Mouse (Mus musculus): ENCODE data around the gene A530016L24Rik. TPM values are rescaled to one million over a fixed set of nuclear protein-coding genes. Genes with fewer than 3 reads are reported as not detected.
A peak's percentile ranks its signal among the peaks of the same experiment; 100 is the strongest.

A530016L24Rik gene
- polyA plus RNA-seq, 1 experiment from 2014 or later, result not detected

DNA sequence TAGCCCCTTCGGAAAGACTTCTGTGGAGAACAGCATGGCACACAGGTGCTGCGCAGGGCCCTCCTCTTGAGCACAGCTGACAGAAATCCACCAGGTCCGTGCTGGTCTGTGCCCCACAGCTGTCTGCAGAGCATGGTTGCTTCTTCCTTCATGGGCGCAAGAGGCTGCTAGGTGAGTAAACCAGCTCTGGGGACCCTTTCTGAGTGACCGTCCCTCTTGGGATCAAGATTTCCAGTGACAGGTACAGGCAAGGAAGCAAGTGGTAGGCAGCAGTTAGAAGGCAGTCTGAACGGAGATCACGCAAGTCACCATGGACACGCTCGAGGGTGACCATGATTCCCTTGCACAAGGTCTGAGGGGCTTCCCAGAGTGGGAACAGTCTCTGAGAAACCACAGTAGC, 287 bp downstream of the A530016L24Rik start:
- Histone ChIP-seq H3K27me3 (ENCODE audit: control insufficient read depth, insufficient read depth, low read length) (no peaks in the 10 kb centered on the region), H3K4me1 (ENCODE audit: control insufficient read depth, insufficient read depth, low read length) (no peaks in the 10 kb centered on the region), H3K4me2 (ENCODE audit: low read depth) (no peak overlapping the region), H3K9ac (ENCODE audit: low read length) (no peak overlapping the region), H3K9me3 (ENCODE audit: control insufficient read depth, low read length) (no peaks in the 10 kb centered on the region), H3K4me3 (ENCODE audit: low read depth, low read length) (no peak overlapping the region), H3K27ac (ENCODE audit: low read depth, low read length) (no peak overlapping the region), H3K36me3 (ENCODE audit: control insufficient read depth, insufficient read depth, low read length) (no peaks in the 10 kb centered on the region)
- no peak for ATAC-seq (ENCODE audit: insufficient read depth, low FRiP score, low TSS enrichment)
- DNase-seq (ENCODE audit: low spot score), result no peak
- WGBS, result 96% methylated on average over 9 of the region's 9 CpGs

DNA sequence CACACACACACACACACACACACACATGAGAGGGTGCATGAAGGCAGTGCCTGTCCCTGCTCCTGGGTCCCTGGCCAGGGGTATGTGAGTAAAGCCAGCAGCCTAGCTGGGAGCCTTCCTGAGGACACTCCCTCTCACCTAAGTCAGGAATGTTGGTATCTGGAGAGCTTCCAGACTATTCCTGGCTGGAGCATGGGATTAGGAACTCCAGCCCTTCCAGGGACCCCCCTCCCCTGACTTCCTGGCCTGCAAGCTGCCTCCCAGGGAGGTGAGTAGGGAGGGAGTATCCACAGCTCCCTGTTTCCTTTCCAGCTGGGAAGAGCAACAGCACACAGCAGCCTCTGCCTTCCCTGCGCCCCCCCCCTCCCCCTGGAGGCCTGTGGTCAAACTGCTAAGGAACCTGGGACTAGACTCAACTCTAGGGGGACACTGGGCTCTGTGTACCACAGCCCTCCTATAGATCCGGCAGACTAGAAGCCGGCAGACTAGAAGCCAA, 1.2 kb downstream of the A530016L24Rik start:
- no peak for ATAC-seq (ENCODE audit: insufficient read depth, low FRiP score, low TSS enrichment)

DNA sequence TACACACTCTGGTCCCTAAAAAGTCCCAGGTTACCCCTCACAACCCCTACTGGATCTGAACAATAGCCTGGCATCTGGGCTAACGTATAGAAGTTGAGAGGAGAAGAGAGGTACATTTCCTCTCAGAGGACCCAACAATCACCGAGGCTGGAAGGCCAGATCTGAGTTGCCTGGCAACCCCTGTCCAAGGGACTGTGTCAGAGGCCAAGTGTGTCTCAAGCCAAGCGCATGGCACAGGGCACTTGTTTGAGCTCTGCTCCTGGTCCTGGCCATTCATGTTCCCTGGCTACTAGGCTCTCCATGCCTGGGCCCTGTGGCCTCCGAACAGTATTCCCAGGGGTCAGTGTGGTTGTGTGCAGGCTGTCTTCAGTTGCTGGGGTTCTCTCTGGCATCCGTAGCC, 6.9 kb downstream of the A530016L24Rik start:
- DNase-seq (ENCODE audit: low spot score) (no peak), ATAC-seq (ENCODE audit: insufficient read depth, low FRiP score, low TSS enrichment) (no peak)
- Histone ChIP-seq H3K9ac (ENCODE audit: low read length) (no peak overlapping the region), H3K36me3 (ENCODE audit: control insufficient read depth, insufficient read depth, low read length) (no peaks in the 10 kb centered on the region), H3K4me3 (ENCODE audit: low read depth, low read length) (no peak overlapping the region), H3K4me1 (ENCODE audit: control insufficient read depth, insufficient read depth, low read length) (no peaks in the 10 kb centered on the region), H3K27me3 (ENCODE audit: control insufficient read depth, insufficient read depth, low read length) (no peaks in the 10 kb centered on the region), H3K9me3 (ENCODE audit: control insufficient read depth, low read length) (no peaks in the 10 kb centered on the region), H3K4me2 (ENCODE audit: low read depth) (no peak overlapping the region), H3K27ac (ENCODE audit: low read depth, low read length) (no peak overlapping the region)
- 80% methylated on average over 5 of the region's 5 CpGs for WGBS

More for the DNA sequence above, 1.2 kb downstream of the A530016L24Rik start:
- Histone ChIP-seq H3K9ac (ENCODE audit: low read length) (no peak overlapping the region), H3K4me3 (ENCODE audit: low read depth, low read length) (no peak overlapping the region), H3K4me1 (ENCODE audit: control insufficient read depth, insufficient read depth, low read length) (no peaks in the 10 kb centered on the region), H3K4me2 (ENCODE audit: low read depth) (no peak overlapping the region), H3K27me3 (ENCODE audit: control insufficient read depth, insufficient read depth, low read length) (no peaks in the 10 kb centered on the region), H3K9me3 (ENCODE audit: control insufficient read depth, low read length) (no peaks in the 10 kb centered on the region), H3K27ac (ENCODE audit: low read depth, low read length) (no peak overlapping the region), H3K36me3 (ENCODE audit: control insufficient read depth, insufficient read depth, low read length) (no peaks in the 10 kb centered on the region)
- 21% methylated on average over 3 of the region's 3 CpGs for WGBS
- DNase-seq (ENCODE audit: low spot score), result no peak

GRCm38 (mm10) chr12:112497731-112498130, 8.5 kb downstream of the A530016L24Rik start:
- ATAC-seq (ENCODE audit: insufficient read depth, low FRiP score, low TSS enrichment) (no peak), DNase-seq (ENCODE audit: low spot score) (no peak)
- Histone ChIP-seq H3K4me1 (ENCODE audit: control insufficient read depth, insufficient read depth, low read length) (0 out of 2 replicates have a peak, but pooled peaks cover 3% of the 10 kb centered on the region), H3K27me3 (ENCODE audit: control insufficient read depth, insufficient read depth, low read length) (no peaks in the 10 kb centered on the region), H3K36me3 (ENCODE audit: control insufficient read depth, insufficient read depth, low read length) (no peaks in the 10 kb centered on the region), H3K9ac (ENCODE audit: low read length) (no peak overlapping the region), H3K4me2 (ENCODE audit: low read depth) (no peak overlapping the region), H3K4me3 (ENCODE audit: low read depth, low read length) (no peak overlapping the region), H3K27ac (ENCODE audit: low read depth, low read length) (no peak overlapping the region), H3K9me3 (ENCODE audit: control insufficient read depth, low read length) (no peaks in the 10 kb centered on the region)
- WGBS, result 80% methylated on average over 8 of the region's 8 CpGs

DNA sequence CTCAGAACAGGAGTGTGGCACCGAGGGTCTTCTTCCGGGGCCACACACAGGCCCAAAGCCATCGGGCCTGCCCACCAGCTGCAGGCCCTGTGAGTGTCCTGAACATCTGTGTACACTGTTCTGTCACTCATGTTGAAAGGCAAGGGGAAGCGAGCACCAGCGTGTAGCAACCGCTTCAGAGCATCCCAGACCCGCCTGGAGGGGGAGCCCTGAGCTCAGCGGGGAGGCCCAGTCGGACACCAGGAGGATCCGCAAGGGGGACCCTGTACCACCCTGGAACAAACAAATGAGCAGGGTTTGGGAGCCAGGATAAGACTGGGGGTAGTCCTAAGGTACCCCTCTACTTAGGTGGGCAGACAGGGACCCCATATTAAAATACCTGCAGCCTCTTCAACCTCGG, 9.4 kb downstream of the A530016L24Rik start:
- DNase-seq (ENCODE audit: low spot score), result peak; percentile 40
- H3K4me1 ChIP-seq (ENCODE audit: control insufficient read depth, insufficient read depth, low read length), result 0 out of 2 replicates have a peak, but pooled peaks cover 3% of the 10 kb centered on the region
- no peak overlapping the region for H3K4me3 ChIP-seq (ENCODE audit: low read depth, low read length)
- H3K9me3 ChIP-seq (ENCODE audit: control insufficient read depth, low read length), result no peaks in the 10 kb centered on the region
- no peak overlapping the region for H3K27ac ChIP-seq (ENCODE audit: low read depth, low read length)
- ATAC-seq (ENCODE audit: insufficient read depth, low FRiP score, low TSS enrichment), result no peak
- H3K9ac ChIP-seq (ENCODE audit: low read length), result no peak overlapping the region
- no peak overlapping the region for H3K4me2 ChIP-seq (ENCODE audit: low read depth)
- no peaks in the 10 kb centered on the region for H3K27me3 ChIP-seq (ENCODE audit: control insufficient read depth, insufficient read depth, low read length)
- H3K36me3 ChIP-seq (ENCODE audit: control insufficient read depth, insufficient read depth, low read length), result no peaks in the 10 kb centered on the region
- WGBS, result 43% methylated on average over 11 of the region's 11 CpGs

DNA sequence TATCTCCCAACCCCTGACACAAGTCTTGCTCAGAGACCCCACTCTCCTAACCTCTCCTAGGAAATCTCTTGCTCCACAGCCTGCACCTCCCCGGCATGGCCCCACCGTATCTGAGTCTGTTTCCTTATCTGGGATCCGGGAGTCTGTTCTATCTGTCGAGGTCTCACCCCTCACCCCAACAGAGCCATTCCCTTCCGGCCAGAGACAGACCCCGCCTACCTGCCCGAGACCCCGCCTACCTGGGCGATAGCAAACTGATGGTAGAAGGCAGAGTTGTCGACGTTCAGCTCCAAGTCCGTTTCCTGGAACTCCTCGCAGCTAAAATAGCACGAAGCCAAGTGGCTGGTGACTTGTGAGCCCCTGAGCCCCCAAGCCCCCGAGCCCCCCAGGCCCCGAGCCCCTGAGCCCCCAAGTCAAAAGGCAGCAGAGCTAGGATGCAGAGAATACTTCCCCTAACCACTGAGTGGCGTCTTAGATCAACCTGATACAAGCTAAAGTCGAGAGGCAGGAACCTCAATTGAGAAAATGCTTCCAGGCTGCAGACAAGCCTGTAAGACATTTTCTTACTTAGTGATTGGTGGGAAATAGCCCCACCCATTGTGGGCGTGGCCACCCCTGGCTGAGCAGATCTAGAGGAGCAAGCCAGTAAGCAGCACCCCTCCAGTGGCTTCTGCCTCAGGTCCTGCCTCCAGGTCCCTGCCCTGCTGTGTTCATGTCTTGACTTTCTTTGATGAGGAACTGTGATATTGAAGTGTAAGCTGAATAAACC, 13.9 kb downstream of the A530016L24Rik start:
- Histone ChIP-seq H3K9ac (ENCODE audit: low read length) (no peak overlapping the region), H3K4me2 (ENCODE audit: low read depth) (no peak overlapping the region), H3K27ac (ENCODE audit: low read depth, low read length) (no peak overlapping the region), H3K4me3 (ENCODE audit: low read depth, low read length) (no peak overlapping the region), H3K4me1 (ENCODE audit: control insufficient read depth, insufficient read depth, low read length) (peaks cover 3% of the 10 kb centered on the region; the same call in 1 of the 2 replicates), H3K27me3 (ENCODE audit: control insufficient read depth, insufficient read depth, low read length) (no peaks in the 10 kb centered on the region), H3K36me3 (ENCODE audit: control insufficient read depth, insufficient read depth, low read length) (no peaks in the 10 kb centered on the region), H3K9me3 (ENCODE audit: control insufficient read depth, low read length) (no peaks in the 10 kb centered on the region)
- WGBS, result 41% methylated on average over 19 of the region's 19 CpGs
- ATAC-seq (ENCODE audit: insufficient read depth, low FRiP score, low TSS enrichment) (no peak), DNase-seq (ENCODE audit: low spot score) (no peak)

GRCm38 (mm10) chr12:112506267-112506666, 17.0 kb downstream of the A530016L24Rik start:
- Histone ChIP-seq H3K9ac (ENCODE audit: low read length) (no peak overlapping the region), H3K4me3 (ENCODE audit: low read depth, low read length) (no peak overlapping the region), H3K36me3 (ENCODE audit: control insufficient read depth, insufficient read depth, low read length) (no peaks in the 10 kb centered on the region), H3K4me2 (ENCODE audit: low read depth) (no peak overlapping the region), H3K27me3 (ENCODE audit: control insufficient read depth, insufficient read depth, low read length) (peaks cover 15% of the 10 kb centered on the region), H3K9me3 (ENCODE audit: control insufficient read depth, low read length) (no peaks in the 10 kb centered on the region), H3K4me1 (ENCODE audit: control insufficient read depth, insufficient read depth, low read length) (peaks cover 10% of the 10 kb centered on the region; the same call in 1 of the 2 replicates), H3K27ac (ENCODE audit: low read depth, low read length) (no peak overlapping the region)
- 77% methylated on average over 6 of the region's 6 CpGs for WGBS
- no peak for DNase-seq (ENCODE audit: low spot score)
- ATAC-seq (ENCODE audit: insufficient read depth, low FRiP score, low TSS enrichment), result no peak

GRCm38 (mm10) chr12:112507264-112507663, 18.0 kb downstream of the A530016L24Rik start:
- WGBS, result 34% methylated on average over 4 of the region's 4 CpGs
- Histone ChIP-seq H3K36me3 (ENCODE audit: control insufficient read depth, insufficient read depth, low read length) (no peaks in the 10 kb centered on the region), H3K4me1 (ENCODE audit: control insufficient read depth, insufficient read depth, low read length) (peaks cover 7% of the 10 kb centered on the region; the same call in 1 of the 2 replicates), H3K27ac (ENCODE audit: low read depth, low read length) (no peak overlapping the region), H3K4me2 (ENCODE audit: low read depth) (no peak overlapping the region), H3K9me3 (ENCODE audit: control insufficient read depth, low read length) (no peaks in the 10 kb centered on the region), H3K27me3 (ENCODE audit: control insufficient read depth, insufficient read depth, low read length) (peaks cover 22% of the 10 kb centered on the region), H3K4me3 (ENCODE audit: low read depth, low read length) (no peak overlapping the region), H3K9ac (ENCODE audit: low read length) (no peak overlapping the region)
- 0 out of 2 replicates have a peak, but pooled peaks have one; percentile 39 for ATAC-seq (ENCODE audit: insufficient read depth, low FRiP score, low TSS enrichment)
- peak; percentile 46 for DNase-seq (ENCODE audit: low spot score)

DNA sequence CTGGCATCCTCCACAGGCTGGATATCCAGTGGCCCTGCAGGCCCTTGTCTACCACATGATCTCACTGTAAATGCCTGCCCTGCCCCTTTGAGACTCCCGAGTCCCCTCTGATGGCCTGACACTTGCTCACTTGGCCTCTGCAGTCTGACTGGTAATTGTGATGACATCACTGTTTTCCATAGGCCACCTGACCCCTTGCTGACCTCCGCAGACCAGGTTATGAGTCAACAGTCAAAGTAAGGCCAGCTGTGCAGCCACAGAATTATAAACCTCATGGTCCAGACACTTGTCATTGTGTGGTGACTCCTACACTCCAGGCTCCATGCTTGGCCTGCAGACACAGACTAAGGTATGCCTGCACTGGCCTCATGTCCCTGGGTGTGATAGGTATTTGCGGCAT, 18.7 kb downstream of the A530016L24Rik start:
- Histone ChIP-seq H3K27me3 (ENCODE audit: control insufficient read depth, insufficient read depth, low read length) (peaks cover 22% of the 10 kb centered on the region), H3K9ac (ENCODE audit: low read length) (no peak overlapping the region), H3K27ac (ENCODE audit: low read depth, low read length) (no peak overlapping the region), H3K4me1 (ENCODE audit: control insufficient read depth, insufficient read depth, low read length) (peaks cover 7% of the 10 kb centered on the region; the same call in 1 of the 2 replicates), H3K9me3 (ENCODE audit: control insufficient read depth, low read length) (no peaks in the 10 kb centered on the region), H3K36me3 (ENCODE audit: control insufficient read depth, insufficient read depth, low read length) (no peaks in the 10 kb centered on the region), H3K4me3 (ENCODE audit: low read depth, low read length) (no peak overlapping the region), H3K4me2 (ENCODE audit: low read depth) (no peak overlapping the region)
- 83% methylated on average over 3 of the region's 3 CpGs for WGBS
- no peak for DNase-seq (ENCODE audit: low spot score)
- ATAC-seq (ENCODE audit: insufficient read depth, low FRiP score, low TSS enrichment), result no peak
